Mouse (Mus musculus) left cerebral cortex, adult 18-20 months (tissue): Measurements from ENCODE around the gene Plekha5. TPM values are rescaled to one million over a fixed set of nuclear protein-coding genes. Genes with fewer than 3 reads are reported as not detected.

Source experiments
- DNase-seq, 2 experiments: peaks; one replicate each; pipeline ENCODE4 v3.0.0; 2021 to 2022; ENCODE audit warnings: low spot score in 2 of 2, mixed read lengths in 1 of 2
- total RNA-seq, 2 experiments: library from RNA; stranded (reverse); gene quantifications; 2 replicates each; pipeline ENCODE4 v1.2.3; 2021

Plekha5 gene
- total RNA-seq, 2 experiments from 2014 or later: 110 to 111 TPM

DNA sequence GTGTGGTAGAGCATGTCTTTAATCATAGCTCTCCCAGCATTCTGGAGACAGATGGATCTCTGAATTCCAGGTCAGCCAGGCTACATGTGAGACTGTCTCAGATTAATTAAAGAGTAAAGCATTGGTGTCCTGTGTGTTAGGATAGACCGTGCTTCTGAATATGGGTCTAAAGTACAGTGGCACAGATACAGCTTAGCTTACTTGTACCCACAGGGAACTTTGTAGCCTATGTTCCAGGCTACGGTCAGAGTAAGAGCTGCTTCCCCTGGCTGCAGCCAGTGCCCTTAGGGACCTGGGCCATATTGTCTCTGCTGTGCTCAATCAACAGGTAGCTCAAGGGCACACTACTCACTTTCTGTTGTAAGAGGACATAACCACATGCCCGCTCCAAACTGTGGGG, 30.5 kb downstream of the Plekha5 start:
- DNase-seq: no peak

- DNase-seq: no peak
These were observed 32.0 kb downstream of the Plekha5 start for GRCm38 (mm10) chr6:140455851-140456250.

- no peak for DNase-seq
These were observed 32.7 kb downstream of the Plekha5 start for GRCm38 (mm10) chr6:140456393-140457163.

- no peak for DNase-seq
These were observed 36.5 kb downstream of the Plekha5 start for GRCm38 (mm10) chr6:140460398-140460797.

DNA sequence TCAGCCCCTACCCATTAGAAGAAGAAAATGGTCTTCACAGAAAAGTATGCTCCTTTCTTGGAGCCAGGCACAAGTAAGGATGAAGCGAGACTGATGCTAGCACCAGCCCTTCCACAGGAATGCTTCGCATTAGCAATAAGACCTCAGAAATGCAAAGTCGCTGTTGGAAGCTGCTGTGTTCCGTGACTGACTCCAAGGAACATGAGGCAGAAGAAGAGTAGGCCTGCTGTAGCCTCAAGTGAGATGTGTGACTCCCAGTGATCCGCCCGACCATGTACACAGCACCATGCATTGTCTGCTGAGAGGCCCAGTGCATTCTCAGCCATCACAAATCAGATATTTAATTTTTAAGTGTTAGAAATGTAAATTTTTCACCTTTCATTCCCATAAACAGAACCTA, 41.0 kb downstream of the Plekha5 start:
- DNase-seq: no peak

GRCm38 (mm10) chr6:140465946-140466646, 42.2 kb downstream of the Plekha5 start:
- DNase-seq: no peak

- peak in 1 of 2 experiments; percentile 14 for DNase-seq
These were observed 43.0 kb downstream of the Plekha5 start for GRCm38 (mm10) chr6:140466841-140467240.

- DNase-seq: no peak
These were observed 44.0 kb downstream of the Plekha5 start for GRCm38 (mm10) chr6:140467851-140468250.

- DNase-seq: no peak
These were observed 45.9 kb downstream of the Plekha5 start for GRCm38 (mm10) chr6:140469791-140470190.

GRCm38 (mm10) chr6:140471751-140472150, 47.9 kb downstream of the Plekha5 start:
- no peak for DNase-seq

GRCm38 (mm10) chr6:140472345-140472744, 48.5 kb downstream of the Plekha5 start:
- DNase-seq: peak; percentile 71 to 81

GRCm38 (mm10) chr6:140475393-140476087, 51.7 kb downstream of the Plekha5 start:
- DNase-seq: no peak

- no peak for DNase-seq
These were observed 53.1 kb downstream of the Plekha5 start for GRCm38 (mm10) chr6:140476981-140477380.

DNA sequence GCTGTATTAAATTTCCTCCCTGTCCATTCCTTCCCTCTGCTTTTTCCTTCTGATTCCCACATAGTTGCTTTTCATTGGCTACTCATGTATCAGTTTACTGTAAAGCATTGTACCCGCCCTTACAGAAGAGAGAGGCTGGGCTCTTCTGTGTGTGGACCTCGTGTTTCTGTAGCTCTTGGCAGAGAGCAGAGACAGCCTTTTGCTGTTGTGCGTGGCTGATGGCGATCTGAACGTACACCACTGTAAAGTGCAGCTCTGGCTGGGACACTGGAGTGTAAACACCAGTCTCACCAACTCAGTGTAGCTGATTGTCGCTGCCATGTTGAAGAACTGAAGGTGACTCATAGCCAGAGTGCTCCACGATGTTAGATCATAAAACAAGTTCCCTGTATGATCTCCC, 54.2 kb downstream of the Plekha5 start:
- no peak for DNase-seq

DNA sequence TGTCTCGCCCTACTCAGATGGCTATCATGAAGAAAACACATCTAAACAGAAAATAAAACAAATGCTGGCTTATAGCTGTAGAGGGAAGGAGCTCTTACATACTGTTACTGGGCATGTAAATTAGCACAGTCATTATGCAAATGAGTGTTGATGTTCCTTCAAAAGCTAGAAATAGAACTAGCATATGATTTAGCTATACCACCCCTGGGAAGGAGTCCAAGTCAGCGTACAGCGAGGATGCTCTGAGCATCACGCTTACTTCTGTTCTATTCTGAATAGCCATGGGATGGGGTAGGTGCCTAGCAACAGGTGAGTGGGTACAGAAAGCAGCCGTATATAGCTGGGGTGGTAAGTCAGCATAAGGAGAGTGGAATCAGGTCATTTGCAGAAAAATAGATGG, 55.1 kb downstream of the Plekha5 start:
- DNase-seq: peak; percentile 70

DNA sequence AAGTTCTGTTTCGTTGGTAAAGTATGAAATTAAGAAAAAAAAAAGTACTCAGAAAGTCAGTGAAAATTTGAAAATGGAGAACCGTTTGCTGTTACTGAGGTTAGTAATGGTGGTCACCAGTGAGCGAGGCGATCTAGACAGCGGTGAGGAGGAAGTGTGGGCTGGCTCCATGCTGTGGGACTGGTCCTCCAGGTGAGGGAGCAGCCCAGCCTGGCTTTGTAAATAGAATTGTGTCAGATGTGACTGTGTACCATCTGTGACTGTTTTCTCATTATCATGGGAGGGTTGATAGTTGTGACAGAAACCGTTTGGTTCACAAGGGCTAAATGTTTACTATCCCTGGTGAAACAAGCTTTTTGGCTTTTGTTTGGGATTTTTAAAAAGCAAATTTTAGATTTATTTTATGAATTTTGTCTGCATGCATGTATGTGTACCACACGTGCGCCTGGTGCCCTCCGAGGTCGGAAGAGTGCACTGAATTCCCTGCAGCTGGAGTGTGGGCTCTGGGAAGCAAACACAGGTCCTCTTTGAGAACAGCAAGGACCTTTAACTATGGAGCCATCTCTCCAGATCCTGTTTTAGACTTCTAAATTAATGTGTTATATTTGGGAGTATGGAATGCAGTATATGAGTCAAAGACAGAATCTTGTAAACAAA, 56.7 kb downstream of the Plekha5 start:
- DNase-seq: no peak

DNA sequence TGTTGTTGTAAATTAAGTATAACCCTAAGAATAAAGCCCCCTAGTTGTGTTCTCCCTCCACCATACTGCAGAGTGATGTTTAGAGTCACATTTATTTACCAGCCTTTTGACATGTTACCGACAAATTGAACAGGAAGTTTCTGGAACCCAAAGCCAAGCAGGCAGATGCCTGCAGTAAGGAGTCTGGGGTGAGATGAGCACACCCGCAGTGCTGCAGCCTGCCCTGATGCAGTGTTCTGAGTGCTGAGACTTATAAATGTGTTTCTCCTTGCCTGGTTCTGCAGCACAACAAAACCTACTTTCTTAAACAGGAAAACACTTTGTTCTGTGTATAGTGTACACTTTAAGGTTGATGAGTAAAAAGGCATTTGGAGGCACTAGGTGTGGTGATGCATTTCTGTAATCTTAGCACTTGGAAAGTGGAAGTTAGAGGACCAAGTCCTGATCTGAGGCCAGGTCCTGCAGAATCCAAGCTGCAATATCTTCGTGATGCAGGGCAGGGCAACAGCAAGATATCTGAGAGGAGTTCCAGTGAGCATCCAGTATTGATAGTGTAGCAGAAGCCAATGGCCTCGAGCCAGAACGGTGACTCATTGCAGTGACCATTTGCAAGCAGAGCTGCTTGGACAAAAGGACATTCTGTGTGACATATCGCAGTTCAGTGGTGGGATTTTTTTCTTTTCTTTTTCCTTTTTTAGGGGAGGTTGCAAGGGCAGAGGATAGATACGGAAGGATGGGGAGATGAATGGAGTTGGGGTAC, 58.0 kb downstream of the Plekha5 start:
- DNase-seq: peak; percentile 37 to 68

DNA sequence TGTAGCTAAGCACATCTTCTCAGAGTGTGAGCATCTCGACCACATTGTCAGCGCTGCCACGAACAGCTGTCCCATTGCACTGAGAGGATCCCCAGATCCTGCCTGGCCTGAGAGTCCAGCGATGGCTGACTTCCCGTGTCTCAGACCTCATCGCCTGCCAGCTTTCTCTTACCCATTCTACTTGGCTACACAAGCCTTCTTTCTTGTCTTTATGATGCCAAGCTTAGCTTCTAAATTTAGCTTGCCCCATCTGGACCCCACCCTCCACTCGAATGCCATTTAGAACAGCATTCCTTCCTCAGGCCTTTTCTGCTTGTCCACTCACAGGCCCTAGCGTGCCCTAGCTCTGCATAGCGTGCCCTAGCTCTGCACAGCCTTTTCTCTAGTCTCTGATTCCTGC, 60.3 kb downstream of the Plekha5 start:
- peak in 1 of 2 experiments; percentile 20 for DNase-seq

GRCm38 (mm10) chr6:140485636-140486035, 61.8 kb downstream of the Plekha5 start:
- DNase-seq: no peak

GRCm38 (mm10) chr6:140486685-140487084, 62.8 kb downstream of the Plekha5 start:
- DNase-seq: no peak

GRCm38 (mm10) chr6:140487489-140487888, 63.6 kb downstream of the Plekha5 start:
- DNase-seq: no peak
